Mouse (Mus musculus) kidney, postnatal 4 days (tissue): Measurements from ENCODE around the gene Impdh2.

Source experiments
- DNase-seq, 2 experiments: peaks; one replicate each; pipeline ENCODE4 v3.0.0; 2021; ENCODE audit warnings: mixed read lengths in 2 of 2

The Impdh2 gene

GRCm38 (mm10) chr9:108608889-108609288 is 48.8 kb downstream of the Impdh2 start:
- no peak for DNase-seq

- no peak for DNase-seq
These were observed 51.4 kb downstream of the Impdh2 start for GRCm38 (mm10) chr9:108611488-108611887.
